Mouse (Mus musculus): ENCODE measurements at regions not wholly inside any gene's neighbourhood (a gene's known extent, or its start where the extent isn't known, plus 50 kb on each side); places are given as distances from the start of the nearest gene placed in this dataset.
"Not testable (repeated sequence)": the region's sequence is repeated elsewhere in the genome, so short reads cannot be mapped to it uniquely, and the experiment has no call there.

DNA sequence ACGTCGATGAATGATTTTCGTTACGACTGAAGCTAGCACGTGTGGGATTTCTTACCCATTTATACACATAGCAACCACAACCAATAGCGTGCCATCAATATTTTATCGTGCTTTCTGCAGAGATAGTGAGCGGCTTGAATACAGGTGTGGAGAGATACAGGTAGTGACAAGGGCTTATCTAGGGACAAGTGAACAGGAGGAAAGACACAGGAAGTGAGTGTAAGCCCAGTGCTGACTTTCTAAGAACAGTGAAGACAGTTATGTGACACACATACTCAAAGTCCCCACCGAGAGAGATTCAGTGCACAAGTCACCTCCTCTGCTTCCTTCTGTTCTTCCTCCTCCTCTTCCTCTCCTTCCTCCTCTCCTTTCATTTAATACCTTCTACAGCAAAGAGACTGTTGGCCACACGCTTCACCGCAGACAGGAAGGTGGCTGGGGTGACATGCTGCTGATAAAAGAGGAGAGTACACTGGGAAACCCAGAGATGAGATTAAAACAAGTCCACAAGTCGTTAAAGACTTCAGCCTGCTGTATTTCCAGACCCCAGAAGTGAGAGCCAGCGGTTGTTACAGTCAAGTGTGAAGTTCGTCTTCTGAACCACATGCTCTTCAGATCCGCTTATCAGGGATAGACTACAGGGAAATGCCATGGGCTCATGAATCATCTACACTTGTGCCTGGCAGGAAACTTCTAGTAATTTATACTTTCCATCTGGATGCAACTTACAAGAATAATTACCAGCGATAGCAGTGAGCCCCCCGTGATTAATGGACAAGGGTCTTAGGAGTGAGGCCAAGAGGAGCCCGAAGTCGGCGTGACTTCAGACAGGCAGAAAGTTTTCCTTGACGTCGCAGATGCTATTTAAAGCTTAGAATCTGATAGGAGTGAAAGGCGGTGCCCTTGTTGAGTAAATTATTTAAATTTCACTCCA is 180.5 kb downstream of the Gxylt1 start:
- DNase-seq (ENCODE audit: low spot score), result no peak

DNA sequence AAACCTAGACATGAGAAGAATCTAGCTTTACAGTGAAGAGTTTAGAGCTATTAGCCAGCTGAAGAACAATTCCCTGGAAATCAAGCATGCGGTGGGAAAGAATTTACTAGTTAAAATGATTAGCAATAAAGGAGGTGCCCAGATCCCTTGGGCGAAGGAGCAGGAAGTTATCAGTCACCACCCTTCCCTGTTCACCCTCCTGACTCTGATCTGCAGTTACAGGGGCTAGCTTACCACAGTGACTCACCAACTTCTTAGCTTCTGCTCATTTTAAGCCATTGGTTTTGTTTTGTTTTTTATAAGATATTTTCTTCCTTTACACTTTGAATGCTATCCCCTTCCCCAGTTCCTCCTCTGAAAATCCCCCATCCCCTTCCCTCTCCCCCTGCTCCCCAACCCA is 183.6 kb downstream of the Gxylt1 start:
- no peak for DNase-seq (ENCODE audit: low spot score)

DNA sequence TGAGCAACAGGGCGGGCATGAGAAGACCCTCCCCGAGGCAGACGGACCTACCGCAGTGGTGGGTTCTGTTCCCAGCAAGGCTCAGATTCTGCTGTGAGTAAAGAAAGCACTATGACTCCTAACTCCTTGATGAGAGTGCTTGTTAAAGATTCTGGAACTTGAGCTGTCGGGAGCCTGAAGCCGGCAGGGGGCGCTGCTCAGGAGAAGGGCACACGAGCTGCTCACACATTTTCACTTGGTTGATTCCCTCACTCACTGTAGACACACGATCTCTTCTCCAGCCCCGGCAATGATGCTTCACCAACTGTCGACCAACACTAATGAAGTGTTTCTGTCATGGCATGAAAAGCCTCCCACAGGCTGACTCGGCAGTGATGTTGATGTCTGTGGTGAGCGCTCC is 185.6 kb downstream of the Gxylt1 start:
- peak; percentile 64 for DNase-seq (ENCODE audit: low spot score)

DNA sequence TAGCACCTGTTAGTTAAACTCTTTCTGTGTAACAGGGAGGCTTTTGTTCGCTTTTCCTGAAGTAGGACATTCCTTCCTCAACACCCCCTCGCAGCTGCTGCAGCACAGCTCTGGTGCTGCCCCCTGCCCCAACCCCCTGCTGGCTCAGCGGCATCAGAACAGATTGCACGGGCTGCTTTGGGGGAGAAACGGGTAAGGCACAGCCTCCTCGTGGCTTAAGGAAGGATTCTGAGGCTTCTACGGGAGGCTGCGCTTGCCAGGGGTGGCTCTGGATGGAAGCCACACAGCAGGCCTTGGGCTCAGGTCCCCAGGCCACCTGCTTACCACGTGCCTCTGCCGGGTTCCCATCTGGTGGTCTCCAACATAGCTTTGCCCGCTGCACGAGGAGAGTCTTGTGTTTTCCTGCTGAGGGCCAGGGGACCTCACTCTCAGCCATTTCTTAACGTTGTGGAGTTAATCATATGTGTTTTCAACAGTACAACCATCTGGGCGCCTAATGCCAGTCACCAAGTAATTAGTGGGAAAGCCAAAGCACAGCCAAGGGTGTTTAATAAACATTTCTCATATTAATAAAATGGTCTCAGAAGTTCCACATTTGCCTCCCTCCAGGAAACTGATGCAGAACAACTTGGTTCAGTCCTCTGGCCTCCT is 189.9 kb downstream of the Gxylt1 start:
- DNase-seq (ENCODE audit: low spot score), result peak; percentile 59

DNA sequence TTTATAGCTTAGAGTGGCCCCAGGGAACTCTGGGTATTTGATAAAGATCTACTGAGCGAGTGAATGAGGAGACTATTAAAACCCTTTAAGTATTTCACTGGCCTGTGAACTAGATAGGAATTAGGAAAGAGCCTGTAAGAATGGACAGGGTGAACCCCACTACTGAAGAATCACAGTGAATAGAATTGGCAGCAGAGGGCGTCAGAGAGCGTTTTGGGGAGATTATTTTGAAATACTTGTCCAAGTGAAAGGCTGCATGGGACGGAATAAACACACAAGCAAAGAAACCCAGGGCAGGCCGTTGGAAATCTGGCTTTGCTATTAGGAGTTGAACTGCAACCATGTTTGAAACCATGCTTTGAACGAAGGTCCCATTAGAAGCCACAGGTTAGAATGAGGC is 200.9 kb downstream of the Gxylt1 start:
- DNase-seq (ENCODE audit: low spot score), result no peak

DNA sequence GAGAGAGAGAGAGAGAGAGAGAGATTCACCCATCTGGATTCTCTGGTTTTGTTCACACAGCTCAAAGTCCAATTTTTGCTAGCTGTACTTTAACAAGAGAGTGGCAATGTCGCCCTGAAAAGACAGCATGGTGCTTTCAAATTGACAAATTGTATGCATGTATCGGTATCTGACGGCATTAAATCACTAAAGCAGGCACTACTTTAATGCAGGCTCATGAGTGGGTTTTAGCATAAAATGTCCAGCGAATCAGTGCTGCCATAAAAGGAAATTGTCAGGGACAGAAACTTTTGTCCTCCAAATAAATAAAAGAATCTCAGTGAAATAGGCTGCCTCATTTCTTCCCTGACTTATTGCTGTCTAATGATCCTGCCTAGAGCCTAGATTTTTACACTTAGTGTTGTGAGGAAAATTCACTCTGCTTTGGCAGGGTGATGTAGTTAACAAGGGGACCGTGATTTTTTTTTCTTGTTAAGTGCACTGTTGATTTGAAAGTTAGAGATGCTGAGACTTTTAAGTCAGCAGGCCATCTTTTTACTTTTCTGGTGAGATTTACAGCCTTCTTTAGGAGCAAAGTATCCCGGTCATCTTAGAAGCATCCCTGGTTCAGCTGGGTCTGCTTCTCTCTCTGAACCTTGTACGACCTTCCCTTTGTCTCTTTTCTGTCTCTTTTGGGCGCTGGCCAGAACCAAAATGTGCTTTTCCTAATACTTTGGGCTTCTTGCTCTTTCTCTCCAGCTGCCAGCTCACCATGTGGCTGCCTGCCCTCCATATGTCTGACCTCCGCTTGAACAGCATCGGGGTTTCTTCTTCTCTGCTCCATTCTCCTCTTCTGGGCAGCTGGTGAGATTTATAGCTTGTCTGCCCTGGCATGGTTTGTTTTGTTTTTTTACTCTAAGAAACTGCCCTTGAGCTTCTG is 212.5 kb downstream of the Gxylt1 start:
- DNase-seq (ENCODE audit: low spot score), result no peak

DNA sequence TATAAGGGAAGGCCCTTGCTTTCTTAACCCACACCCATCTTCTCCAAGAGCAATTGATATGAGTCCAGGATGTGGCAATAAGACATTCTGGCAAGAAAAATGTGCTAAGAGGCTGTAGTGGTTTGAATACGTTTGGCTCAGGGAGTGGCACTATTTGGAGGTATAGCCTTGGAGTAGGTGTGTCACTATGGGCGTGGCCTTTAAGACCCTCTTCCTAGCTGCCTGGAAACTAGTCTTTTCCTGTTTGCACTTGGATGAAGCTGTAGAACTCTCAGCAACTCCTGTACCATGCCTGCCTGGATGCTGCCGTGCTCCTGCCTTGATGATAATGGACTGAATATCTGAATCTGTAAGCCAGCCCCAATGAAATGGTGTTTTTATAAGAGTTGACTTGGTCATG is 221.5 kb downstream of the Gxylt1 start:
- DNase-seq (ENCODE audit: low spot score), result no peak

DNA sequence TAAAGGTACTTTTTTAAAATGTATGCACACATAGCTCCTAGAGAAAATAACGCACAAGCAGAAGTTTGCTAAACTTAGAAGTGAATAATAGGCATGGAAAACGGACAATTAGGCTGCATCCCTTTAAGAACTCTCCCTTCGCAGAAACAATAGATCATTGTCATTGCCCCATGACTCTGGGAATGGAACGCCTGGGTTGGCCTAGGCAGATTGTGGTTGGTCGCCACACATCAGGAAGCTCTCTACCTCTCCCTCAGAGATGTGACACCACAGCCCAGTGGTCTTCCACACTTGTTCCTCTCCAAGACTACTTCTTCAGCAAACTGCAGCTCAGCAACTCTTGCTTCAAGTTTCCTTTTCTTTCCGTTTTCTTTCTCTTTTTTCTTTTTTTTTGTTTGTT is 247.8 kb downstream of the Gxylt1 start:
- DNase-seq (ENCODE audit: low spot score), result peak; percentile 39

DNA sequence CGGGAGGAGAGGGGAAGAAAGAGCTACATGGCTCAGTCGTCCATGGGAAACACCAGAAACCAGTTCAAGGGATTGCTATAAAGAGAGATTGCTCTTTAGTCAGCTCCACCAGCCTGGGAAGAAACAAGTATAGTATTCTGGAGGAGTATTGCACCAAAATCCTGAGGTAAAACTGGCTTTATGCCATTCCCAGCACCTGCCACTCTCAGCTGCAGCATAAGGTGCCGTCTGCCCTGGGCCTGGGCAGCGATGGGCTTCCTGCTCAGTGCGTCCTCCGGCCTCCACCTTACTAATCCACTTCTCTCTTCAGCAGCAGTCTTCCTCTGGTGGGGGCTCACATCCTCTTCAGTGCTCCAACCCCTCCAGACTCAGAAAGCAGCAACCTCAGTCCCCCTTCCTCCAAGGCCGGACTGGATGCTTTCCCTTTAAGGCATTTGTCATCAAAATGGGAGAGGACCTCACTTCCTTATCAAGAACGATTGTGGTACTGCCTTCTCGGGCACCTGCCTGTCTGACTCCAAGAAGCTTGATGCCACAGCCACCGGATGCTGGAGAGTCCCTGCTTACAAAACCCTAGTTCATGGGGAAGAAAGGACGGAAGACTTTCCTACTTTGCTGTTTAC is 248.4 kb downstream of the Gxylt1 start:
- DNase-seq (ENCODE audit: low spot score), result no peak

DNA sequence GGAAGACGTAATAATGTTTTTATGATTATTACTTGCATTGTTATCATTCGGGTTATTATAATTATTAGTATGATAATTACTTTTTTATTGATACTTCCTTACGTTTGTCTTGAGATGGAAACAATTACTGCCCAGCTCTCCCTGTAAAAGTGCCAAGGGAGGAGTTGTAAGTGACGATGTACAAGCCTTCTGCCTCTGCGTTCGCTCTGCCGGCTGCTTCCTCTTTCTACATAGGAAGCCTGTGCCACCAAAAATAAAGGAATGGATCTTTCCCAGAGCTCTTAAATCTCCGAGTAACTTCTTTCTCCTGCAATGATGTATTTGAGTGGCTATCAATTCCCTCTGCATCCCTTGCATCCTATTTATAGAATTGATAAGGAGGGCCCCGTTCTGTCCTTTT is 249.2 kb downstream of the Gxylt1 start:
- no peak for DNase-seq (ENCODE audit: low spot score)

DNA sequence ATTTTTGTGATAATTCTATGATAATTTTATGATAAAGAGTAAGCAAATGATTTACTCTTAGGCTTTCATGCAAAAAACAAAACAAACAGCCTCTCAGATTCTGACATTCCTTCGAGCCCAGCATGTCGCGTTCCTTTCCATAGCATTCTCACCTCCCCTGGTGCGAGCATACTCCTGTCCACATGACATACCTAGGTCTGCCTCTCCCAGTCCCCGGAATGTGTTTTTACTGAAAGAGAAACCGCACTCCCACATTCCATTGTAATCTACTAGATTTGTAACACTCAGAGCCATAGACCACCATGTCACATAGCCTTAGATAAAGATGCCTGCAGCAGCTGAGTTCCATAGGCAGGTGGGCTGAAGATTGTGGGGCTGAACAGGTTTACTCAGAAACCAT is 250.8 kb downstream of the Gxylt1 start:
- no peak for DNase-seq (ENCODE audit: low spot score)

DNA sequence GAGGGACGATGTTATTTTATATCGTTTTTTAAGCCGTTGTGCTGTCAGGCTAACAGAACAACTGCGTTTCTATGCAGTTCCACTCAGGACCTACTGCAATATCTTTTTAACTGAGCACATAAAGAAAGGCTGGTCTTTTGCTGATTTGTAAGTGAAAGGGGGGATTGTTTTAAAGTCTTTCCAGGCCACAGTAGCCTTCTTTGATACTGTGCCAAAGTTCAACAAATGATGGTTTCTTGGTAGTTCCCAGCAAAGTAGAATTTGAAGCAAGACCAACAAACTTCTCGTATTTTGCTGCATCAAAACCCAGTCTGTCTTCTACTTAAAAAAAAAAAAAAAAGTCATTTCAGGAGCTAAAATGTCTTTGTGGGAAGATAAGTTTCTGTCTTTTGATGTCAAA is 263.8 kb downstream of the Gxylt1 start:
- DNase-seq (ENCODE audit: low spot score), result no peak

DNA sequence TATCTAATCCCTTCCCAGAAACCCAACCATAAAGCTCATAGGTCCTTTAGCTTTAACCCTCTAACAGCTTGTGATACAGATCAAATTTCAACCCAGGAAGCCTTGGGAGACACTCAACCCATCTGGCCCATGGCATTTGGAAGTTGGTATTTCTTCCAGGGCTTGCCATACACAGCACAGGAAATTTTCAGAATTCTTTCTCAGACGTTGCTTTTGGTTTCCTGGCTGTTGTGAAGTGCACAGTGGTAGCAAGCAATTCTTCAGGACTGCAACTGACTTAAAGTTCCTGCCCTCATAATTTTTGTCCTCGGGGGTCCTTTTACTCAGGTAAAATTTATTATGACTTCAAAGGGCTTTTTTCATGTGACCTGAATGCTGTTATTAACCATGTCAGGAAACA is 264.4 kb downstream of the Gxylt1 start:
- DNase-seq (ENCODE audit: low spot score), result no peak

DNA sequence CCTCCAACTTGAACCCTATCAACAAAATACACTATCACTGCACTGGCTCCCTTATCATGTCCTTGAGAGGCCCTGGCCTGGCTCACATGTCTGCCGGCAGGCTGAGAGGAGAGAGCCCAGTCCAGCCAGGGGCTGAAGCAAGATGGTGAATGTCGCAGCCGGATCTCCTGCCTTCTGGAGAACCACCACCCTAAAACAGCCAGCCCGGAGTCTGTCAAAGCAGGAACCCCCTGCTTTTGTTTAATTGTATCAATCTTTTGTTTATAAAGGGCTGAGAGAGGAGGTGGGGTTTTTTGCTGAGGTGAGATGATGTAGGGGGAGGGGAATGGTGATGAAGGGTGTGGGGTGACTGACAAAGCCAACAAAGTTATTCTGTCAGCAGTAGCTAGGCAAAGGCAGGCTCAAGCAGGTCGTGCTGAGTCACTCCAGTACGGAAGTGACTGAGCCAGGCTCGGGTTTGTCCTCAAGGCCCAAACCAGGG is 269.2 kb downstream of the Gxylt1 start:
- DNase-seq (ENCODE audit: low spot score), result no peak

DNA sequence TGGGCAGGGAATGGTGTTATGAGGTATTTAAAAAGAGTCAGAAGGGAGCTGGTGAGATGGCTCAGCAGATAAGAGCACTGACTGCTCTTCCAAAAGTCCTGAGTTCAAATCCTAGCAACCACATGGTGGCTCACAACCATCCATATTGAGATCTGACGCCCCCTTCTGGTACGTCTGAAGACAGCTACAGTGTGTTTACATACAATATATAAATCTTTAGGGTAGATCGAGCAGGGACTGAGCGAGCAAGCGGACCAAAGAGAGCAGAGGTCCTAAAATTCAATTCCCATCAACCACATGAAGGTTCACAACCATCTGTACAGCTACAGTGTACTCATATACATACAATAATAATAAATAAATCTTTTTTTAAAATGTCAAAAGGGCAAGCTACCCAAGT is 269.8 kb downstream of the Gxylt1 start:
- not testable (repeated sequence) for DNase-seq (ENCODE audit: low spot score)

DNA sequence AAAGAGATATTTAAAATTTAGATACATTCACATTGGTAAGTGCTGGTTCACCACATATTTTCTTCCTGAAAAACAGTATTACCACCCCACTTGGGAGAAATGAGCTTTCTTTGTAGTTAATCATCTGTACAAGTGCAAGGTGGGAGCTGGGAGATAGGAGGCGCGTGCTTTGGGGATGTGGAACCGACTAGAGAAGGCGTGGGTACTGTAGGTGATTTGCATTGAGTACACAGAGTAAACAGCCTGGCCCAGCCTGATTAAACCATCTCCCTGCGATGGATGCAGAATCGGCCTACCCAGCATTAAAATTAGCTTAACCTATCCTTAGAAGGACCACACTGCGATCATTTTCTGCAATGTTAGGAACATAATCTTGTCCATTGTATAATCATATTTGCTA is 270.4 kb downstream of the Gxylt1 start:
- DNase-seq (ENCODE audit: low spot score), result no peak

DNA sequence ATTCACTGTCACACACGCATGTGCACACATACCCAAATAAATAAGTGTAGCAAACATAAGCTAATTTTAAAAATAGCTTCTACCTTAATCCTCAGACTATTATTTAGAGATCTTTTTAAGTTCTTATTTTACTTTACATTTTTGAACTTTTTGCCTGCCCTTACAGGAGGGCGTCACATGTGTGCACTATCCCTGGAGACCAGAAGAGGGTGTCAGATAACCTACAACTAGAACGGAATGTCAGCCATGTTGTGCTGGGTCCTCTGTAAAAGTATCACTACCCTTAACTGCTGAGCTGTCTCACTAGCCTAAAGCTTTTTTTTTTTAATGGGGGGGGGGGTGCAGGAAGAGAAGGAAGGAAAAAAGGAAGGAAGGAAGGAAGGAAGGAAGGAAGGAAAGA is 271.7 kb downstream of the Gxylt1 start:
- DNase-seq (ENCODE audit: low spot score), result peak; percentile 21

DNA sequence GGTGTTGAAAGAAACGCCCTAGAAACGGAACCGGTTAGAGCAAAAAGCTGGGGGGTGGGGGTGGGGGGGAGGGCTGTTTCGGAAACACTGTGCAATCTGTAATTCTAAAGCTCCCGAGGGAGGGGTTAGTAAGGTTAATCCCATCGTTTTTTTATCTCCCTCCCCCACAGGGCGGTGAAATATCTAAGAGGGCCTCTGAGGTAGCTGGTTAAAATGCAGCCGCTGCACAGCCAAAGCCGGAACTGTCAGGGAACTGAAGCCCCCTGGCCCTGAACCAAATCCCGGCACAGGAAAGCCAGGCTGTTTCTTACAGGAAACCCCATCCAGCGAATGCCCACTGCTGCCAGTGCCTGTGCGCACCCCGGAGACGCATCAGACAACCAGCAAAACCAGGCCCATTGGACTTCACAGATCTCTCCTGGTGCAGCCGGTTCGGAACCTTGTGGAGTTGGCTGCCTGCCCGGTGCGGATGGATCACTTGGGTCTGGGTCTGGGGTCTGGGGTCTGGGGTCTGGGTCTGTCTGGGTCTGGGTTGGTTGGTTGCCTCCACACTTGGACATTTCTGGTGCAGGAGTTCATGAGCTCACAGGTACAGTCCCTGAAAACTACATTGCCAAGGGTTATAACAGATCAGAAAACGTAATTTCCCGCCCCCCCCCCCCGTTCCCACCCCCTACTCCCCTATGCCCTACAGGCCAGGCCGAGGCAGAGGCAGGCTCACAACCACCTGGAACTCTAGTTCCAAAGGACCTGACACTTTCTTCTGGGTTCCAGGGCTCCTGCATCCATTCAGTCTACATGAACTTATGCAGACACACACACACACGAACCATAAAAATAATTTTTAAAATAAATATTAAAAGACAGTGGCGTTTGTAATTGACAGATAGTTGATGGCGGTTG is 272.7 kb downstream of the Gxylt1 start:
- DNase-seq (ENCODE audit: low spot score), result peak; percentile 45

DNA sequence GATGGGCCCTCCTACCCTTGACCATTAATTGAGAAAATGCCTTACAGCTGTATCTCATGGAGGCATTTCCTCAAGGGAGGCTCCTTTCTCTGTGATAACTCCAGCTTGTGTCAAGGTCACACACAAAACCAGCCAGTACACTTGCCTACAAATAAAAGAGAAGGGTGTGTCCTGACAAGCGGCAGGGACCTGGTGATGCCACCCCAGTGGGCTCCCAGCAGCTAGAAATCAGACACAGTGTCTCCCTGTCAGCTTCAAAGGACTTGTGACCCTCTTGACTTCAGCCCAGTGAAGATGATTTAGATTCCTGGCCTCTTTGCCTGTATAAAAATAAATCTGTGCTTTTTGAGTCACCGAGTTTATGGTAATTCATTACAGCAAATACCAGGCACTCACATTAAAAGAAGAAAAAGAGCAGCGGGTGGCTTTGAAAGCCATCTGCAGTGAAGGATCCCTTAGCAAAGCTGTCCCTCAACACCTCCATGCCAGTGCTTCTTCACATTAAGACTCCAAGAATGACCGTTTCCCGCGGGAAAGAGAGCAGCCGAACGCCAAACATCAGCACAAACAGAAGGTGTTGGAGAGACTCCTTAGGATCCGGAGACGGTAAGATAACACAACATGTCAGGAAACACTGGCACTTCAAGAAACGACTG is 273.5 kb downstream of the Gxylt1 start:
- peak; percentile 31 for DNase-seq (ENCODE audit: low spot score)

DNA sequence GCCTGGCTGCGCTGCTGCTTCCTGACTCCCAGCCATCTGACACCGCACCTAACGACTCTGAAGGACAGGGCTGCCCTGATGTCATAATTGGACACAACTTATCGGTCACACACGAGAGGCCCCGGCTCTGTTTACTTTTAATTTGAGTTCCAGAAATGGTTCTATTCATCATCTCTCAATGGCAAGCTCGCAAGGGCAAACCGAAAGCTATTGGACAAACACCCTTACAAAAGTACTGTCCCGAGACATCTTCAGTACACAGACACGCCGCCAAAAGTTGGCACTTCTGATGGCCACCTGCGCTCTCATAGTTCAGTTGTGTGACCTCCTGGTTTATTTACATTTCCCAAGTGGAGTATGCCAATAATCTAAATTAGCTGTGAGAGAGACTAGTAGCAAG is 274.9 kb downstream of the Gxylt1 start:
- no peak for DNase-seq (ENCODE audit: low spot score)

Measured in retina, embryonic 14.5 days (tissue).